Mouse (Mus musculus): ENCODE data around the gene Psma3.

- no peak for TF ChIP-seq CTCF (IDR thresholded peaks at IDR 0.05; ENCODE audit: control insufficient read depth, insufficient read depth, insufficient replicate concordance, low read depth, low read length)
- no peak for TF ChIP-seq POLR2A (IDR thresholded peaks at IDR 0.05; ENCODE audit: control insufficient read depth, low read depth, low read length)
Measured at GRCm38 (mm10) chr12:71001456-71001855, 27.0 kb downstream of the Psma3 start.

Measured in testis, adult 2 months (tissue).